Mouse (Mus musculus): ENCODE data around the gene A630089N07Rik. TPM values are rescaled to one million over a fixed set of nuclear protein-coding genes. Genes with fewer than 3 reads are reported as not detected.
"Not testable (repeated sequence)": the region's sequence is repeated elsewhere in the genome, so short reads cannot be mapped to it uniquely, and the experiment has no call there.

Gene A630089N07Rik
- polyA plus RNA-seq, 1 experiment from 2014 or later: 16.7 TPM

DNA sequence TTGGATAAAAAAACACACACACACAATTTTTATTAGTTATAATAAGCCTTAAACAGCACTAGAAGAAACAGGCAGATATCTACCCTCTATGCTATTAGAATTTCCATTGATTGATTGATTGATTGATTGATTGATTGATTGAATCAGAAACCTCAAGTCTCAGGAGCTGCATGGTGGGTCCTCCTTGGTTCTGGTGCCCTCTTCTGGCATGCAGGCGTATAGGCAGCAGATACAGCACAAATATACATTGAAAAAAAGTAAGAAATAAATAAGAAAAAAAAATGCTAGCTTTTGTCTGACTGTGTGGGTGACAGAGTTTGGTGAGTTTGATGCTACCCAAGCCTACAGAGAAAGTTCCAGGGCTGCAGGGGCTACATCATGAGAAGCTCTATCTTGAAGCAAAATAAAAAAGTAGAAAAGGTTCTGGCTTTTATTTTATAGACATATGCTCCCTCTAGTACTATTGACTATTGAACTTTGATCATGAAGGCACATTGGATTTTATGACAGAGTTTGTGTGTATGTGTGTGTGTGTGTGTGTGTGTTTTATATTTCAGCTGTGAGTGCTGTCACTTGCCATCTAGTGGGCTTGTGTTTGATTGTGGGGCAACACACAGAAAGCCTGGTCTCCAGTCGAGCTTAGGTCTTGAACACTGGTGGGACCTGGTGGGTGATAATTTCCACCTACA is 59.4 kb downstream of the A630089N07Rik start:
- 67% methylated on average over 2 of the region's 2 CpGs for WGBS (ENCODE audit: insufficient replicate concordance)
- H3K4me1 ChIP-seq (ENCODE audit: control insufficient read depth, insufficient read depth, low read length): no peaks in the 10 kb centered on the region

DNA sequence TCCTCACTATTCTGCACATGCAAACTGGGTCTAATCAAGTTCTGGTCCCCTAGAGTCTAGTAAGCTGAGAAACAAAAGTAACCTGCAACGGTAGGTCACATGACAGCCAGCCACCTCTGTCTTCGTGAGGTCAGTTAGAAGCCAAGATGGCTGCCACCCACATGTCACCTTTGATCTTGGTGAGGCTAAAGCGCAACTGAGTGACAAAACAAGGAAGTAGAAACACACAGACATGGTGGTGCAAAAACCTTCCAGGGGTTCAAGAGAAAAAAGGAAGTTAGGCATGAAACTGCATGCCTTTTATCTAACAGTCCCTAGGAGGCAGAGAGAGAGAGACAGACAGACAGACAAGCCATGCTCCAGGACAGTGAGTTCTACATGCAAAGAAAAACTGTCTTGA is 60.2 kb downstream of the A630089N07Rik start:
- peaks cover 8% of the 10 kb centered on the region for H3K9me3 ChIP-seq (replicated peaks; ENCODE audit: control insufficient read depth, low read length)
- no peak overlapping the region for H3K4me2 ChIP-seq
- H3K27ac ChIP-seq (ENCODE audit: low read depth, low read length): no peak overlapping the region
- H3K27me3 ChIP-seq (ENCODE audit: control insufficient read depth, insufficient read depth, low read length): no peaks in the 10 kb centered on the region
- 0 out of 2 replicates have a peak, but pooled peaks cover 2% of the 10 kb centered on the region for H3K36me3 ChIP-seq (ENCODE audit: control insufficient read depth, insufficient read depth, low read length)
- no peak overlapping the region for H3K9ac ChIP-seq (ENCODE audit: low read depth, low read length)
- no peak for ATAC-seq (replicated peaks; ENCODE audit: insufficient number of reproducible peaks, low FRiP score, low TSS enrichment)
- H3K4me1 ChIP-seq (ENCODE audit: control insufficient read depth, insufficient read depth, low read length): no peaks in the 10 kb centered on the region
- no peak overlapping the region for H3K4me3 ChIP-seq (ENCODE audit: low read depth, low read length)
- 91% methylated on average over 3 of the region's 3 CpGs for WGBS (ENCODE audit: insufficient replicate concordance)

More for the DNA sequence above, 59.4 kb downstream of the A630089N07Rik start:
- H3K4me3 ChIP-seq (ENCODE audit: low read depth, low read length): no peak overlapping the region
- 0 out of 2 replicates have a peak, but pooled peaks cover 2% of the 10 kb centered on the region for H3K36me3 ChIP-seq (ENCODE audit: control insufficient read depth, insufficient read depth, low read length)
- no peaks in the 10 kb centered on the region for H3K27me3 ChIP-seq (ENCODE audit: control insufficient read depth, insufficient read depth, low read length)
- H3K4me2 ChIP-seq: no peak overlapping the region
- no peak for ATAC-seq (replicated peaks; ENCODE audit: insufficient number of reproducible peaks, low FRiP score, low TSS enrichment)
- no peak overlapping the region for H3K27ac ChIP-seq (ENCODE audit: low read depth, low read length)
- H3K9ac ChIP-seq (ENCODE audit: low read depth, low read length): no peak overlapping the region
- peaks cover 5% of the 10 kb centered on the region for H3K9me3 ChIP-seq (replicated peaks; ENCODE audit: control insufficient read depth, low read length)

DNA sequence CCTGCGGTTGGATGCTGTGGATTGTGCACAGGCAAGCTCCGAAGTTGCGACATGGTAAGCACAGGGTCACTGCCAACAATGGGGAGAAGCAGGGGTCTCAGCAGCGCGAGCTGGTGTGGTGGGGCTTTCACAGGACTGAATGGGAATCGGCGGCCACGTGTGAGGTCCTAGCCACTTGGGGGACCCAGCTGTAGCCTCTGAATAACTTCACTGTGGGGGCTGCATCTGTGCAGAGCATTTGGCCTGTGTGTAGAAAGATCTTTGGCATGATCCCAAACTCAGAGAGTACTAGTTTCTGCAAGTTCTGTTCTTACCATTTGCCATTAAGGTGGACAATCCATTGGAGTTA is 84.9 kb downstream of the A630089N07Rik start:
- Histone ChIP-seq H3K4me2 (peak overlapping the region; percentile 69), H3K27ac (ENCODE audit: low read depth, low read length) (peak overlapping the region; percentile 83), H3K4me3 (ENCODE audit: low read depth, low read length) (peak overlapping the region; percentile 60), H3K9ac (ENCODE audit: low read depth, low read length) (peak overlapping the region; percentile 72), H3K4me1 (ENCODE audit: control insufficient read depth, insufficient read depth, low read length) (peaks cover 10% of the 10 kb centered on the region)
- H3K9me3 ChIP-seq (replicated peaks; ENCODE audit: control insufficient read depth, low read length); H3K36me3 ChIP-seq (ENCODE audit: control insufficient read depth, insufficient read depth, low read length); H3K27me3 ChIP-seq (ENCODE audit: control insufficient read depth, insufficient read depth, low read length): not testable (repeated sequence)
- 3% methylated on average over 8 of the region's 8 CpGs for WGBS (ENCODE audit: insufficient replicate concordance)
- ATAC-seq (replicated peaks; ENCODE audit: insufficient number of reproducible peaks, low FRiP score, low TSS enrichment): peak; percentile 56

DNA sequence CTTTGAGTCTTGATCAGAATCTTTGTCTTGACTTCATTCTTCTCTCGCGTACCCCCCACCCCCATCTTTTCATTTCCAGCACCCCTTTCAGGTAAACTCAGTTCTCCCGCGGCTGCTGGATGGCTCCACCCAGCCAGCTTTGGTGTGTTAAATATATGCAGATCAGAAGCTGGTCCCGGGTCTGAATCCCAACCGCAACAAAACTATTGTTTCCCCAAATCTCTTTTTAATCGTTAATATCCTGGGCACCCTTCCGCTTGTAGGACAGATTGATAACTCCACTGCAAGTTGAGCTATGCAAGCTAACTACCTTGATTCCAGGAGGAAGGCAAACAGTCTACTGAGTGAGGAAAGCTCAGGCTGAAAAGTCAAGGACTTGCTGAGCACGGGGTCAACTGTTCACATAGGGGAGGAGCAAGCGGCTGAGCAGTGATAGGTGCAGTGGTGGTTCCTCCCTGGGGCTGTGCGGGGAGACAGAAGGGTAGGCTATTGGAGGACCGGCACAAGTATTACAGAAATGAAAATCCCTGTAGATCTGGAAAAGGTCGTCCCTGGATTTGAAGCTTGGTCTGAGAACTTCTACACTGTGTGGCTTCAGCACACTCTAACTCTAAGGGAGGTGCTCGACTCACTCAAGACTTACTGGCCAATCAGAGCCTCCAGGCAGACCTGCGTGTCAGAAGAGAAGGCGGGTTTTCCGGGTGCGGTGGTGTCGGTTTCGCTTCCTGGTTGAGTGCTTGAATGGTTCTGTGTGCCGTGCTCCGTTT is 85.5 kb downstream of the A630089N07Rik start, which contains the start of gene B230307C23Rik:
Gene B230307C23Rik (plus strand): TSS at position 700 of the 767 bp plus-strand sequence.
- Histone ChIP-seq H3K27ac (ENCODE audit: low read depth, low read length) (peak within 1 kb of the TSS; percentile 83), H3K4me3 (ENCODE audit: low read depth, low read length) (peak within 1 kb of the TSS; percentile 60), H3K4me2 (peak within 1 kb of the TSS; percentile 69), H3K4me1 (ENCODE audit: control insufficient read depth, insufficient read depth, low read length) (peaks cover 10% of the 10 kb centered on the region), H3K9ac (ENCODE audit: low read depth, low read length) (peak within 1 kb of the TSS; percentile 72), H3K36me3 (ENCODE audit: control insufficient read depth, insufficient read depth, low read length) (no peaks in the 10 kb centered on the region), H3K27me3 (ENCODE audit: control insufficient read depth, insufficient read depth, low read length) (no peaks in the 10 kb centered on the region), H3K9me3 (replicated peaks; ENCODE audit: control insufficient read depth, low read length) (no peaks in the 10 kb centered on the region)
- 2% methylated on average over 22 of the region's 22 CpGs for WGBS (ENCODE audit: insufficient replicate concordance)
- peak; percentile 97 for ATAC-seq (replicated peaks; ENCODE audit: insufficient number of reproducible peaks, low FRiP score, low TSS enrichment)

DNA sequence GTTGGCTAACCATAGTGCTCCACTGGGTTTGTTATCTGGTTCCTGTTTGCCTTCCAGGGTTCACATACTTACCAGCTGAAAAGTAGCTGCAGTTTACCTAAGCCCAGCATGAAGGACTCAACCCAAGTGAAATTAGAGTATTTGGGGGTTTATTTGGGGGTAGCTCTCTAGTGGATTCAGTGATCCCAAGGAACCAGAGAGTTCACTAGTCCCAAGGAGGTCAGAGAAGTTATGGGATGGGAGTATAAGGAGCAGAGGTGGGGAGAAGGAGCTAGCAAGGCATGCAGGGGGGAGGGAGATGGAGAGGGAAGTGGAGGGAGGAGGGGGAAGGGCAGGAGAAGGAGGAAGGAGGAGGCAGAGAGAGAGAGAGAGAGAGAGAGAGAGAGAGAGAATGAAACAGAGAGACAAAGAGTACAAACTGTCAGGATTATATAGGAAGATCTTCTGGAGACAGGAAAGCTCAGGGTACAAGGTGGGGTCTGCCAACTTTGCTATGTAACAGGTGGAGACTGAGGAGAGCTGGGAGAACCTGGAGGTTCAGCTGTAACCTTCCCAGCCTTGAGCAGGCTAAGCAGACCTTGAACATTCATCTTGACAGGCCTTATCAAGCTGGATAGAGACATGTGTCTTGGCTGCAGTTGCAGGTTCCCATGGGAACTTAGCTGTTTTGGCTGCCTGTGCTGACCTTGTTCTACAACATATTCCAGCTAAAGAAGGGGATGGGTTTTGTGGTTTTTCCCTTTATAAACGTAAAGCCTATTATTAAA is 86.2 kb downstream of the A630089N07Rik start:
- Histone ChIP-seq H3K9me3 (replicated peaks; ENCODE audit: control insufficient read depth, low read length) (no peaks in the 10 kb centered on the region), H3K4me2 (peak overlapping the region; percentile 69), H3K27ac (ENCODE audit: low read depth, low read length) (no peak overlapping the region), H3K27me3 (ENCODE audit: control insufficient read depth, insufficient read depth, low read length) (no peaks in the 10 kb centered on the region), H3K4me1 (ENCODE audit: control insufficient read depth, insufficient read depth, low read length) (peaks cover 10% of the 10 kb centered on the region), H3K4me3 (ENCODE audit: low read depth, low read length) (peak overlapping the region; percentile 60), H3K36me3 (ENCODE audit: control insufficient read depth, insufficient read depth, low read length) (no peaks in the 10 kb centered on the region), H3K9ac (ENCODE audit: low read depth, low read length) (peak overlapping the region; percentile 72; the same call in 1 of the 2 replicates)
- no peak for ATAC-seq (replicated peaks; ENCODE audit: insufficient number of reproducible peaks, low FRiP score, low TSS enrichment)
- WGBS (ENCODE audit: insufficient replicate concordance): 18% methylated on average over 1 of the region's 1 CpGs

DNA sequence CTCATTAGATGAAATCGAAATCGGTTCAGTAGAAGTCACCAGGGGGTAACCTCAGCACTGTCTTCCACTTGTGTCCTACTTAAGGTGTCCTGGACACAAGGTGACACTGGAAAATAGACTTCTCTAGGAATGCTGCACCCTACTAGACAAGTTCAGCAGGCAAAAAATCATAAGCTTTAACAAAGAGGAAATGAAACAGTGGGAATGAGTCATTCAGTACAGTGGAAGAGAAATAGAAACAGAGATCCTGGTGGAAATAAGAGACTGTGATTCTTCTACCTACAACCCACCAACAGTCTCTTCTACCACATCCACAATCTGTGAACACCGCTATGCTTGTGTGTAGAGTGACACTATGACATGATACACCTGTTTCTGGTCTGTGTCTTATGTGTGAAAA is 89.8 kb downstream of the A630089N07Rik start:
- not testable (repeated sequence) for ATAC-seq (replicated peaks; ENCODE audit: insufficient number of reproducible peaks, low FRiP score, low TSS enrichment); H3K4me2 ChIP-seq; H3K9ac ChIP-seq (ENCODE audit: low read depth, low read length); H3K9me3 ChIP-seq (replicated peaks; ENCODE audit: control insufficient read depth, low read length); H3K4me3 ChIP-seq (ENCODE audit: low read depth, low read length); H3K36me3 ChIP-seq (ENCODE audit: control insufficient read depth, insufficient read depth, low read length); H3K27ac ChIP-seq (ENCODE audit: low read depth, low read length); H3K4me1 ChIP-seq (ENCODE audit: control insufficient read depth, insufficient read depth, low read length); H3K27me3 ChIP-seq (ENCODE audit: control insufficient read depth, insufficient read depth, low read length)
- WGBS (ENCODE audit: insufficient replicate concordance): 70% methylated on average over 3 of the region's 3 CpGs

DNA sequence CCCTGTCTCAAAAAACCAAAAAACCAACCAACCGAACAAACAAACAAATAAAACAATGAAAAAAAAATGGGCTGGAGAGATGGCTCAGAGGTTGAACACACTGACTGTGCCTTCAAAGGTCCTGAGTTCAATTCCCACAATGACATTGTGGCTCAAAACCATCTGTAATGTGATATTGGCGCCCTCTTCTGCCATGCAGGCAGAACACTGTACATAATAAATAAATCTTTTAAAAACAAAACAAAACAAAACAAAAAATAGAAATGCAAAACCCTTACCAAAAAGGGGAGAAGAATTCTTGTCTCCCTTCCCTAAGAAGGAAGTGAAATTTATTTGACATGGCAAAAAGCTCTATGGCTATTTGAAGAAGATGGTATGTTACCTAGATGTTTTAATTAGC is 90.7 kb downstream of the A630089N07Rik start:
- H3K4me3 ChIP-seq (ENCODE audit: low read depth, low read length): no peak overlapping the region
- no peak overlapping the region for H3K4me2 ChIP-seq
- 69% methylated on average over 2 of the region's 2 CpGs for WGBS (ENCODE audit: insufficient replicate concordance)
- no peak overlapping the region for H3K9ac ChIP-seq (ENCODE audit: low read depth, low read length)
- H3K9me3 ChIP-seq (replicated peaks; ENCODE audit: control insufficient read depth, low read length): no peaks in the 10 kb centered on the region
- H3K27ac ChIP-seq (ENCODE audit: low read depth, low read length): no peak overlapping the region
- ATAC-seq (replicated peaks; ENCODE audit: insufficient number of reproducible peaks, low FRiP score, low TSS enrichment): no peak
- H3K36me3 ChIP-seq (ENCODE audit: control insufficient read depth, insufficient read depth, low read length): no peaks in the 10 kb centered on the region
- H3K27me3 ChIP-seq (ENCODE audit: control insufficient read depth, insufficient read depth, low read length): no peaks in the 10 kb centered on the region
- peaks cover 5% of the 10 kb centered on the region for H3K4me1 ChIP-seq (ENCODE audit: control insufficient read depth, insufficient read depth, low read length)

DNA sequence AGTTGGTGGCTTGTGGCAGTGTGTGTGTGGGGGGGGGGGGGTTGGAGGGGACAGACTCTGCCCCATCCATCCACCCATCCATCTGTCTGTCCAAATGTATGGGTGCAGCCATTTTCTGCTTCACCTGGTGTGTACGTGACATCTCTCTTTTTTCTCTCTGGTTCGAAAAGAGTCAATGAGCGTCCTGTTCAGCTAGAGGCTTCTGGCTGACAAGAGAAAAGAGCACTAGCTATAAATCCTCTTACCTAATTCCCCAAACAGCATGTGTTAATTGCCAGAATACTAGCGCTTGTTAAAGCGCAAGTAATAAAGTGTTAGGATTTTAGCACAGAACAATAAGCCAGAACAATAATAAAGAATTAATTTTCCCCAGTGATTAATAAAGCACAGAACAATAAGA is 97.7 kb downstream of the A630089N07Rik start:
- no peak for ATAC-seq (replicated peaks; ENCODE audit: insufficient number of reproducible peaks, low FRiP score, low TSS enrichment)
- no peaks in the 10 kb centered on the region for H3K36me3 ChIP-seq (ENCODE audit: control insufficient read depth, insufficient read depth, low read length)
- no peak overlapping the region for H3K27ac ChIP-seq (ENCODE audit: low read depth, low read length)
- no peak overlapping the region for H3K9ac ChIP-seq (ENCODE audit: low read depth, low read length)
- 80% methylated on average over 5 of the region's 5 CpGs for WGBS (ENCODE audit: insufficient replicate concordance)
- no peaks in the 10 kb centered on the region for H3K9me3 ChIP-seq (replicated peaks; ENCODE audit: control insufficient read depth, low read length)
- no peak overlapping the region for H3K4me3 ChIP-seq (ENCODE audit: low read depth, low read length)
- H3K4me1 ChIP-seq (ENCODE audit: control insufficient read depth, insufficient read depth, low read length): no peaks in the 10 kb centered on the region
- H3K4me2 ChIP-seq: no peak overlapping the region
- H3K27me3 ChIP-seq (ENCODE audit: control insufficient read depth, insufficient read depth, low read length): no peaks in the 10 kb centered on the region
